Mouse (Mus musculus): ENCODE results near the gene Cela2a. TPM values are rescaled to one million over a fixed set of nuclear protein-coding genes. Genes with fewer than 3 reads are reported as not detected.
"Not testable (repeated sequence)": the region's sequence is repeated elsewhere in the genome, so short reads cannot be mapped to it uniquely, and the experiment has no call there.

Gene Cela2a
- polyA plus RNA-seq, 1 experiment = not detected

DNA sequence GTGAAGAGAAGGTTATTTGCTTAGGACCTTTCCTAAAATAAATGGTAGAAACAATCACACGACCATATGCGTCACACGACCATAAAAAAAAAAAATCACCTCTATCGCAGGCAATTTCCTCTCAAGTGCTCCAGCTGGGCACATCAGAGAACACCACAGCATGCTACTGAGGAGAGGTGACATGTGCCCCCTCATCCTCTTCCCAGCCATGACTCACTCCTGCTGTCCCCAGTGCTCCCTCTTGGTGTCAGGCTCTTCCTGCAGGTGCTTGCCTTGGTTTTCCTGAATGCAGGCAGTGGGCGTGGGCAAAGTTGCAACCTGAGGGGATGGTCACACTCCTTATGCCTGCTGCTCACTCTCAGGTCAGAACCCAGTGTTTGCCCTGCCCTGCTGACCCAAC lies 41.1 kb downstream of the Cela2a start:
- TF ChIP-seq POLR2A (IDR thresholded peaks at IDR 0.05; ENCODE audit: low read depth, low read length) (no peak), CTCF (IDR thresholded peaks at IDR 0.05; ENCODE audit: borderline replicate concordance, insufficient read depth, low read length) (no peak)
- H3K27ac ChIP-seq (ENCODE audit: insufficient read depth, low read length) = no peak overlapping the region
- H3K4me3 ChIP-seq (ENCODE audit: insufficient read depth, low read length) = no peak overlapping the region
- no peaks in the 10 kb centered on the region for H3K4me1 ChIP-seq (ENCODE audit: control insufficient read depth, insufficient read depth, low read length)

DNA sequence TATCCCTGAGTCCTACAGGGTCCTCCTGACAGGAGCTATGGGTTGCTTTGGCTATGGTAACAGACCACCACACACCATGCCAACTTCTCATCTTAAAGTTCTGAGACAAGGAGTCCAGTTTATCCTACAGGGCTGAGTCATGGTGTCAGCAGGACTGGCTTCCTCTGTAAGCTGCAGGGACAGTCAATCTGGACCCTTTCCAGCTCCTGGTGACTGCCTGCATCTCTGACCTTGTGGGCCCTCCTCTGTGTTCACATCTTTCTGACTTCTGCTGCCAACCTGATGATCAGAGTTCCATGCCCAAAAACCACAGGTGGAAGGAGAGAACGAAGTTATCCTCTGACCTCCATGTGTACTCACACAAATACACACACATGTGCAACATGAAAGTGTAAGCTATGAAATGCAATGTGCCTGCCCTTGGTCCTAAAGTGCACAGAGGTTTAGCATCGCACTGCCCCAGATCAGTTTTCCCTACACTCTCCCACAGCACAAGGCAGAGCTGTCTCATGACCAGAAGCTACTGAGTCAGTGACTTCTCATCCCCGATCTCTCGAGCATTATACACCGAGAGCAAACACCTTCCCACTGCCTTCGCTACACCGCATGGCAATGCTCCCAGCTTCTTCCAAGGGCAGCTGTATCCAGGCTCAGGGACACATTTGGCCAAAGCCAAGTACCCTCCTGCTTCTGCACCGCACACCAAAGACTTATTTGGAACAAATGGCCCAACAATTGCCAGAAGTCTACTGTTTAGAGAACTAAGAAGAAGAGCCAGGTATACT lies 44.6 kb downstream of the Cela2a start:
- TF ChIP-seq CTCF (IDR thresholded peaks at IDR 0.05; ENCODE audit: borderline replicate concordance, insufficient read depth, low read length) (no peak), POLR2A (IDR thresholded peaks at IDR 0.05; ENCODE audit: low read depth, low read length) (no peak)
- Histone ChIP-seq H3K27ac (ENCODE audit: insufficient read depth, low read length) (no peak overlapping the region), H3K4me3 (ENCODE audit: insufficient read depth, low read length) (no peak overlapping the region), H3K4me1 (ENCODE audit: control insufficient read depth, insufficient read depth, low read length) (no peaks in the 10 kb centered on the region)

DNA sequence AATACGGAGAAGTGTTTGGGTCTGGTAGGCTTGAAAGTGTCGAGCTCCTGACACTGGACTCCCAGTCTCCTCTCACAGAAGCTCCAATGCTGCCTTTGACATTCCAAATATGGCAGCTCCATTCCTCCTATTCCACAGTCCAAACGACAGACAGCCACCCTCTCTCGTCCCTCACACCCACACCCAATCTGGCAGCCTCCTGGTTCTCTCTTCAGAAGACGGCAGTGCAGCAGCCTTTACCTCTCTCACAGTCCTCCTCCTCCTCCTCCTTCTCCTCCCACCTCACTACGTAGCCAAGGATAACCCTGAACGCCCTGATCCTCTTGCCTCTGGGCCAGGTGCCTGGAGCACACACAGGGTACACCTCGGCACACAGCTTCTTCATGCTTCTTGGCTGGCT lies 46.1 kb downstream of the Cela2a start:
- TF ChIP-seq POLR2A (IDR thresholded peaks at IDR 0.05; ENCODE audit: low read depth, low read length) = no peak
- TF ChIP-seq CTCF (IDR thresholded peaks at IDR 0.05; ENCODE audit: borderline replicate concordance, insufficient read depth, low read length) = no peak
- H3K4me3 ChIP-seq (ENCODE audit: insufficient read depth, low read length) = no peak overlapping the region
- H3K4me1 ChIP-seq (ENCODE audit: control insufficient read depth, insufficient read depth, low read length) = no peaks in the 10 kb centered on the region
- no peak overlapping the region for H3K27ac ChIP-seq (ENCODE audit: insufficient read depth, low read length)

DNA sequence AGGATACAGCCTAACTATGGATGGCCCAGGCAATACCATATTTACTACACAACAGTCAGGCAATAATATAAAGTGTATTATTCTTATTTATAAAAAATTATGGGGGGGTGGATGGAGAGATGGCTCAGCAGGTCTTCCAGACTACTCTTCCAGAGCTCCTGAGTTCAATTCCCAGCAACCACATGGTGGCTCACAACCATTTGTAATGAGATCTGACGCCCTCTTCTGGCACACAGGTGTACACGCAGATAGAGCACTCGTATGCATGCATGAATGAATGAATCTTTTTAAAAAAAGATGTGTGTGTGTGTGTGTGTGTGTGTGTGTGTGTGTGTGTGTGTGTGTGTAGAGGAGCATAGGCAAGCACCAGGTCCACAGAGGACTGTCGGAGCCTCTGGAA lies 52.9 kb downstream of the Cela2a start:
- not testable (repeated sequence) for H3K4me3 ChIP-seq (ENCODE audit: insufficient read depth, low read length); H3K27ac ChIP-seq (ENCODE audit: insufficient read depth, low read length); H3K4me1 ChIP-seq (ENCODE audit: control insufficient read depth, insufficient read depth, low read length)

DNA sequence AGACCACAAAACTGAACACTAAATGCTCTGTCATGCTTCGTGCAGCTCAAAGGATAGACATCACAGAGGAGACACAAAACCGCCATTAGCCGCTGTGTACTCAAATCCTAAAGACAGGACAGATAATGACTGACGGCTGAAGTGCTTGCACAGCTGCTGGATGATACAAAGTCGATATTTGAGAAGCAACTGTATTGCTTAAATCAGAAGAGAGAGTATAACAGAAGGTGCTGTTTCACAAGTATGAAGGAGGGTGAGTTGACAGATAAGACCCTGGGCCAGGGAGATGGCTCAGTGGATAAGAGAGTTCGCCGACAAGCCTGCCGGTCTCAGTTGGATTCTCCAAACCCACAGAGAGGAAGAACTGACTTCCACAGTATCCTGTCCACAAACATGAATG lies 54.1 kb downstream of the Cela2a start:
- Histone ChIP-seq H3K4me3 (ENCODE audit: insufficient read depth, low read length) (no peak overlapping the region), H3K27ac (ENCODE audit: insufficient read depth, low read length) (no peak overlapping the region), H3K4me1 (ENCODE audit: control insufficient read depth, insufficient read depth, low read length) (peaks cover 6% of the 10 kb centered on the region; the same call in 1 of the 2 replicates)
- no peak for TF ChIP-seq CTCF (IDR thresholded peaks at IDR 0.05; ENCODE audit: borderline replicate concordance, insufficient read depth, low read length)
- TF ChIP-seq POLR2A (IDR thresholded peaks at IDR 0.05; ENCODE audit: low read depth, low read length) = no peak

DNA sequence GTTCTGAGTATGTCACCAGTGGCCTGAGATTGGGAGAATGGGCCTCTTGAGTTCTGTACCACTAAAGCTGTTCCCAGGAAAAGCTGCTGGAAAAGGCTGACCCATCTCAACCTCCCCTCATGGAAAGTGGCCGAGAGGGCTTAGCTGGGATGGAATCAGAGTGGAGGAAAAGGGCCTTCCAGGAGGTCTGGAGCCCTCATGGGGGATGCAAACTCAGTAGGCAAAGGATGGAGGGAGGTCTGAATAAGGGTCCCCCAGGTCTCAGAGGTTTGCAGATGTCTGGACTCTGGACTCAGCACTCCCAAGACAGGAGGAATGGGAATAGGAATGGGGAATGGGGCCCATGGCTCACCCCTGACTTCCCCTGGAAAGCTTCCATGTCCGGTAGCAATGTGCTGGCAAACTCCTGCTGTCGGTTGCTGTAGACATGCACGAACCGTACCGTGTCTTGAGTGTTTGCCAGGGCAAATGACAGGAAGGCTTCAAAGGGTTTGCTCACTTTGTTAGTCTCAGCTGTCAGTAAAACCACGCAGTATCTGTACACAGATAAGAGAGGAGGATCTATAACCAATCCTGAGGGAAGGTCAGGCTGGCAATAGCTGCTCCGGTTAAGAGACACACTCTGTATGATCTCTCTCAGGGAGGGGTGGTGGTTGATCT lies 56.3 kb downstream of the Cela2a start:
- TF ChIP-seq POLR2A (IDR thresholded peaks at IDR 0.05; ENCODE audit: low read depth, low read length) = no peak
- TF ChIP-seq CTCF (IDR thresholded peaks at IDR 0.05; ENCODE audit: borderline replicate concordance, insufficient read depth, low read length) = no peak
- no peak overlapping the region for H3K4me3 ChIP-seq (ENCODE audit: insufficient read depth, low read length)
- H3K27ac ChIP-seq (ENCODE audit: insufficient read depth, low read length) = no peak overlapping the region
- peaks cover 8% of the 10 kb centered on the region; the same call in 1 of the 2 replicates for H3K4me1 ChIP-seq (ENCODE audit: control insufficient read depth, insufficient read depth, low read length)

DNA sequence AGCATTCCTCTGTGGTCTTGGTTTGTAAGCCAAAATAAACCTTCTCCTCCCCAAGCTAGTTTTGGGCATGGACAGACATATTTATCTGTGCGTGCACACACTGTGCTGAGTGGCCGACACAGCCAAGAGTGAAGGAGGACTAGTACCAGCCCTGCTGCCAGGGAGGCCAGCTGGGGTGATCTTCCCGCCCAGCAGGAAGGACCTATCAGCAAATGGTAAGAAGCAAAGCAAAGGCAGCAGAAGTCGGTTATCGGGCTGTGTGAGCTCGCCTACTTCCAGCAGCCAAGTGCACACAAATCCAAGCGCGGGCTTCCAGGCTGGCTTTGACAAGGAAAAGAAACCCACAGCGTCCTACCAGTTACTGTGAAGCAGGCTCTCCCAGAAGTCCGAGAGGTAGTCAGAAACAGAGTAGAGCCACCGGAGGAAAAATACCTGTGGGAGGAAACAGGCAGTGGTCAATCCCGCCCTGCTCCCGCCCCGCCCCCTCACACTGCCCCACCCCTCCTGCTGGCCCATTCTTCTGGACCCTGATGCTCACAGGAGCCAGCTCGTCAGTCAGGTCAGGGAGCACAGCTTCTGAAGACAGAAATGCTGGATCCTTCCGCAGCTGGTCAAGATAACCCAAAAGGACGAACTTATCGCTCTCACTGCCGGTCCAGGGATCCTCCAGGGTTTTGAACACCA lies 58.5 kb downstream of the Cela2a start:
- TF ChIP-seq POLR2A (IDR thresholded peaks at IDR 0.05; ENCODE audit: low read depth, low read length) (peak; percentile 45; the same call in 1 of the 2 replicates), CTCF (IDR thresholded peaks at IDR 0.05; ENCODE audit: borderline replicate concordance, insufficient read depth, low read length) (no peak)
- H3K27ac ChIP-seq (ENCODE audit: insufficient read depth, low read length) = peak overlapping the region; percentile 85

DNA sequence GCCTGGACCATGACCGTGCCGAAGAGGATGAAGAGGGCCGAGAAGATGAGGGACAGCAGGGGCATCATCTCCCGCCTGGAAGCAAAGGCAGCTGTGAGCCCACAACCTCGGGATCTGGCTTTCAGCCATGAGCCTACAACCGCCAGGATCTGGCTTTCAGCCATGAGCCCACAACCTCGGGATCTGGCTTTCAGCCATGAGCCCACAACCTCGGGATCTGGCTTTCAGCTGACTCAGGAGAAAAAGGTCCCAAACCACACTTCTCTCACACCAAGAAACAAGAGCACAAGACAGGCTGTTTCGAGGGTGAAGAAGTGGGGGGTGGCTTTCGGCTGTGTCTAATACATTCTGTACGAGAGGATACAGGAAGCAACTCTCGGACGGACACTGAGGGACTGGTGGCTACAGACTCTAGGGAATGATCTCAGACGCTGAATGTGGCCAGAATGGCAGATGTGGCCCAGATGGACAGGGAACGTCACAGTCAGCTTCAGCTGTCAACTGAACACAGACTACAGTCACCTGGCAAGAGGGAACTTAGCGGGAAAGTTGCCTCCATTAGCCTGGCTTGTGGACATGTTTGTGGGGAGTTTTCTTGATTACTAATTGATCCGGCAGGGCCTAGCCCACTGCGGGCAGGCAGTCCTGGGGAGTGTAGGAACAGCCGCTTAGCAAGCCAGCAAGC lies 59.1 kb downstream of the Cela2a start:
- H3K27ac ChIP-seq (ENCODE audit: insufficient read depth, low read length) = peak overlapping the region; percentile 85
- H3K4me1 ChIP-seq (ENCODE audit: control insufficient read depth, insufficient read depth, low read length) = peaks cover 8% of the 10 kb centered on the region; the same call in 1 of the 2 replicates
- TF ChIP-seq CTCF (IDR thresholded peaks at IDR 0.05; ENCODE audit: borderline replicate concordance, insufficient read depth, low read length) = no peak
- TF ChIP-seq POLR2A (IDR thresholded peaks at IDR 0.05; ENCODE audit: low read depth, low read length) = no peak
- H3K4me3 ChIP-seq (ENCODE audit: insufficient read depth, low read length) = no peak overlapping the region

More for the DNA sequence above, 58.5 kb downstream of the Cela2a start:
- H3K4me3 ChIP-seq (ENCODE audit: insufficient read depth, low read length) = no peak overlapping the region
- peaks cover 8% of the 10 kb centered on the region; the same call in 1 of the 2 replicates for H3K4me1 ChIP-seq (ENCODE audit: control insufficient read depth, insufficient read depth, low read length)

DNA sequence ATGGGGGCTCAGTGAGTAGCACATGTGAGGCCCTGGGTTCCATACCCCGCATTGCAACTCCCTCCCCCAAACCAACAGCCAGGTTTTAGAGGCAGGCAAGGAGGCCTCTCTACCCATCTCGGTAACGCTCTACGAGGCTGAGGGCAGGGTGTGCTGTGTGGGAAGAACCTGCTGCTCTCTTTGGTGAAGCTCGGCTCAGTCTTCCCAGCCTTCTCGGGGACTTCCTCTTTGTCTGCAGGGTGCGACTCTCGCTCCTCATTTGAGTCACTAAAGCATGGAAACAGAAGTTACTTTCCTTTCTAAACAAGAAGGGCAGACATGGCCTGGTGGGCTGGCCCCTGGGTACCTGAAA lies 59.7 kb downstream of the Cela2a start:
- Histone ChIP-seq H3K4me1 (ENCODE audit: control insufficient read depth, insufficient read depth, low read length) (peaks cover 8% of the 10 kb centered on the region; the same call in 1 of the 2 replicates), H3K27ac (ENCODE audit: insufficient read depth, low read length) (peak overlapping the region; percentile 85), H3K4me3 (ENCODE audit: insufficient read depth, low read length) (no peak overlapping the region)
- no peak for TF ChIP-seq POLR2A (IDR thresholded peaks at IDR 0.05; ENCODE audit: low read depth, low read length)
- TF ChIP-seq CTCF (IDR thresholded peaks at IDR 0.05; ENCODE audit: borderline replicate concordance, insufficient read depth, low read length) = no peak

All from embryonic fibroblast, embryonic 13.5 days (primary cell).